Mouse (Mus musculus): Measurements from ENCODE around the gene Sez6.

DNA sequence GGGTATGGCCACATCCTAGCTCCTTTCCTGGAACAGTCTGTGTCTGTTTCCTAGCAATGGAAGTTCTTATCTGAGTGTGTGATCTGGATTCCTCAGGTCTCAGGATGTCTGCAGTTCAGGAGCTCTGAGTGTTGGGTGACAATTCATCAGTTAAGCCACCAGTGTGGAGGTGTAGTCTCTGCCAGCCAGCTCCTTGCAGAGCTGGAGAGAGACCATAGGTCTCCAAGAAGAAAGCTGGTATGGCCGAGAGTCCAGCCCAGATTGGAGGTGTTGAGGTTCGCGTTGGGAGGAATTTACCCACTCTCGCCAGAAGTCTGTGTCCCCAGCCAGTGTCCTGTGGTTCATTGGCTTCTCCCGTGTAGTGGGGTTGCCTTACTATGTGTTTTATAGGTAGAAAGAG lies 2.0 kb downstream of the Sez6 start:
- TF ChIP-seq CTCF (IDR thresholded peaks at IDR 0.05; ENCODE audit: borderline replicate concordance, control insufficient read depth, extremely low read depth, insufficient read depth, low read length, poor library complexity) = no peak
- TF ChIP-seq POLR2A (IDR thresholded peaks at IDR 0.05; ENCODE audit: control insufficient read depth, extremely low read depth, insufficient read depth, low read length, poor library complexity) = no peak

All from thymus, adult 2 months (tissue).